Mouse (Mus musculus): ENCODE measurements around the gene Jak1. TPM values are rescaled to one million over a fixed set of nuclear protein-coding genes. Genes with fewer than 3 reads are reported as not detected.

Gene Jak1
- 319 and 407 TPM in 2 replicates for polyA plus RNA-seq (2012)

DNA sequence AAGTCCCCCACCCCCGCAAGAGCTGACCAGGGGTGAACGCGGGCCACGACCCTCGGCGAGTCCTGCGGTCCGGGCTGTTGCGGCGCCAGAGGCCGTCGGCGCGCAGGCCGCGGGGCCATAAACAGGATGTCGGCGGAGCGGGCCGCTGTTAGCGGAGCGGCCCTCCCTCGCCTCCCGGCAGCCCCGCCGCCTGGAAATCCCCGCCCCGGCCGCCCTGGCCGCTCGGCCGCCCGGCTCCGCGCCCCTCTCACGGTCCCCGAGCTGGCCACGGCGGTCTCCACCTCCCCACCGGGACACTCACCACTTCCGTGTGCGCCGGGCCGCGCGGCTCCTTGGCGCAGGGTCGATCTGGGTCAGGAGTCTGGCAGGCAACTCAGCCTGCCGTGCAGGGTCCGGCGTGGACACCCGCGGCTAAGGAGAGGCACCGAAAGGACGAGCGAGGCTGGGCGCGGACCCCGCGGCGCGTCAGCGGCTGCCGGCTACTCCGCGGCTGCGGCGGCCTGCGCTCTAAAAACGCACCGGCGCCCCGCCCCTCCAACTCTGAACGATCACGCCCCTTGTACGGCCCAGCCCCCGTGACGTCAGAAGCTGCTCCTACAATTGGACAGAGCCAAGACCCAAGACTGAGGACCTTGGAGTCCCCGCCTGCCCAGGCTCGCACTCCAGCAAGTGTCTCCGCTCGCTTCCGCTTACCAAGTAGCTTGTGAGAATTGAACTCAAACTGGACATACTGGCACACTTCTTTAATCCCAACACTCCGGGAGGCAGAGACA, at the start of gene Jak1:
Gene Jak1 (minus strand): TSS at position 542 of the 773 bp plus-strand sequence.

Other genes starting within 250 kb of the Jak1 start
- not detected in 2 replicates for gene Gm10577, start 244.6 kb downstream of the Jak1 start, polyA plus RNA-seq (2012)
- gene Raver2, start 196.3 kb downstream of the Jak1 start, polyA plus RNA-seq (2012): 0.10 and 0.21 TPM in 2 replicates
- 25.6 and 32.2 TPM in 2 replicates for gene Ak4, start 154.0 kb upstream of the Jak1 start, polyA plus RNA-seq (2012)
- 5.0 and 6.4 TPM in 2 replicates for gene Dnajc6, start 231.4 kb upstream of the Jak1 start, polyA plus RNA-seq (2012)

All from megakaryocyte-erythroid progenitor cell, adult 5 weeks (primary cell).